Mouse (Mus musculus): ENCODE data around the gene Rrbp1.
A peak's percentile ranks its signal among the peaks of the same experiment; 100 is the strongest.

DNA sequence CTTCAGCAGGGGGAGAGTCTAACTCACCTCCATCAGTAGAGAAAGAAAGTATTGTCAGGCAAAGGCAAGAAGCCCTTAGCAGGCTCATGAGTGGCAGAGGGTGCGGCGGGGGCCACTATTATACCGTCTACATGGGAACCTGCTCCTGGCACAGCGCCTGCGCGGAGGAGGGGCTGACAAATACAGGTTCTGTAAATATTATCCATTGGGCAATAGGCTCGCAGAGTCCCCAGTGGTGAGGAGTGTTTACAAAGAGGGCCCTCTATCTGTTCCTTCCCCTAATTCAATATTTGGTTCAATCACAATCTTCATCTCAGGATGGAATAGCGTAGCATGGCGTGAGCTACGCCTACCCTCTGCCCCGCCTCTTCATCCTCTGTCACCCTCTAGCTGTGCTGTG, 3.0 kb upstream of the Rrbp1 start:
- no peak for TF ChIP-seq CTCF (IDR thresholded peaks at IDR 0.05; ENCODE audit: low read depth)
- peak; percentile 55; the same call in 1 of the 2 replicates for TF ChIP-seq EP300 (IDR thresholded peaks at IDR 0.05; ENCODE audit: low read depth)
